Mouse (Mus musculus): ENCODE data around the gene Rpl3l. TPM values are rescaled to one million over a fixed set of nuclear protein-coding genes. Genes with fewer than 3 reads are reported as not detected.
"Not testable (repeated sequence)": the region's sequence is repeated elsewhere in the genome, so short reads cannot be mapped to it uniquely, and the experiment has no call there.

Rpl3l gene
- total RNA-seq, 1 experiment, result 0.67 TPM

DNA sequence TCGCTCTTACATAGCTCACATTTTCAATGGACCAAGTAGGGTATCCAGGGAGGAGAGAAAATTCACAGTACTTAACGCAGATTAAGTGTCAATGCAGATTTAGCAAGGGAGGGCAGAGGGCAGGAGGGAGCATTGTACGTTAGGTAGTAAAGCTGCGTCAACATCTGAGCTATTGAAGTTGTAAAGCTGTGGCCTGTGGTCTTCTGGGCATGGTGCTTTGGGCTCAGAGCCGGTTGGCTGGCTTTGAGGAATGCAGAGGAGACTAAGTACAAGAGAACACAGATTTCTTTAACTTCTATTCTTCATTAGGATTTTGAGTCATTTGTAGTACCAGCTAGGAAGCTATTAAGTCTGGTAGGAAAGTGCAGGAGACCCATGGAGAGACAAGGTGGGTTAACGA, 12.1 kb upstream of the Rpl3l start:
- peaks cover 24% of the 10 kb centered on the region for H3K36me3 ChIP-seq (ENCODE audit: control insufficient read depth, insufficient read depth, low read length, poor library complexity, severe bottlenecking)
- H3K4me3 ChIP-seq (ENCODE audit: insufficient read depth in 1 of 2, low read depth in 1 of 2, low read length in 2 of 2, poor library complexity in 1 of 2, severe bottlenecking in 1 of 2), result no peak overlapping the region
- peaks cover 0 to 2% of the 10 kb centered on the region in 2 experiments; a peak in 1 of 4 replicates for H3K4me1 ChIP-seq (ENCODE audit: control insufficient read depth in 2 of 2, insufficient read depth in 2 of 2, low read length in 2 of 2, poor library complexity in 1 of 2)
- TF ChIP-seq MAFK (IDR thresholded peaks at IDR 0.05; ENCODE audit: insufficient read depth, low read depth, low read length) (no peak), CHD2 (IDR thresholded peaks at IDR 0.05; ENCODE audit: low read depth, low read length) (no peak), ZNF384 (IDR thresholded peaks at IDR 0.05; ENCODE audit: low read depth, low read length) (no peak), ZC3H11A (IDR thresholded peaks at IDR 0.05; ENCODE audit: borderline replicate concordance, low read depth, low read length) (no peak), HCFC1 (IDR thresholded peaks at IDR 0.05; ENCODE audit: borderline replicate concordance, insufficient read depth, low read length) (no peak)
- no peak overlapping the region for H3K27ac ChIP-seq (ENCODE audit: insufficient read depth, low read depth, low read length, poor library complexity, severe bottlenecking)
- H3K9me3 ChIP-seq (ENCODE audit: control insufficient read depth, insufficient read depth, low read depth, low read length), result no peaks in the 10 kb centered on the region
- in situ Hi-C loops (cut with MboI; ENCODE audit: low sequenced_read_pairs in 2 of 2, unreplicated experiment in 2 of 2), result no loop called here
- DNase-seq (ENCODE audit: low read depth, low spot score), result no peak
- H3K9ac ChIP-seq (ENCODE audit: insufficient read depth, low read depth, low read length, poor library complexity, severe bottlenecking), result no peak overlapping the region

DNA sequence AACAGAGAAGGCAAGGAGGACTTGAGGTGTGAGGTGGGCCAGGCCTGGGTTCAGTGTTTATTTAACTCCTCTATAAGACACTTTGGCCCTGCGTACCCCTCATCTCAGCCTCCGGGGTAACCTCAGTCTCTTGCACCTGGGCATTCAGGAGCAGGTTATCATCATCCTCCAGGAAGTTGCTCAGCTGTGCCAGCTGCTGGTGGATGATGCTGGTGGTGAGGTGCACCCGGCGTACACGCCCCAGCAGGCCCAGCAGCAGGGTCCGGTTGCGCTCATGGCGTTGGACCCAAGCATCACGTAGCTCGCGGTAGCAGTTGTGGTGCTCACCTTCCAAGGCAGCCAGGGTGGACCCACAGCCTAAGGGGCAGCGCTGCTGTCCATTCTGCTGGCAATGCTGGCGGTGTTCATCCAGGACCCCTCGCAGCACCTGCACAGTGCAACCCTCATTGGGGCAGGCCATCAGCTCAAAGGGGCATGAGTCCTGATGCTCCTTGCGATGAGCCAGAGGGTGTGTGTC, 11.4 kb upstream of the Rpl3l start:
- H3K9ac ChIP-seq (ENCODE audit: insufficient read depth, low read depth, low read length, poor library complexity, severe bottlenecking), result no peak overlapping the region
- no peak overlapping the region for H3K27ac ChIP-seq (ENCODE audit: insufficient read depth, low read depth, low read length, poor library complexity, severe bottlenecking)
- peaks cover 29% of the 10 kb centered on the region for H3K36me3 ChIP-seq (ENCODE audit: control insufficient read depth, insufficient read depth, low read length, poor library complexity, severe bottlenecking)
- TF ChIP-seq ZC3H11A (IDR thresholded peaks at IDR 0.05; ENCODE audit: borderline replicate concordance, low read depth, low read length), result no peak
- no peak for TF ChIP-seq ZNF384 (IDR thresholded peaks at IDR 0.05; ENCODE audit: low read depth, low read length)
- TF ChIP-seq MAFK (IDR thresholded peaks at IDR 0.05; ENCODE audit: insufficient read depth, low read depth, low read length), result no peak
- TF ChIP-seq CHD2 (IDR thresholded peaks at IDR 0.05; ENCODE audit: low read depth, low read length), result no peak
- no peak for TF ChIP-seq HCFC1 (IDR thresholded peaks at IDR 0.05; ENCODE audit: borderline replicate concordance, insufficient read depth, low read length)
- H3K4me1 ChIP-seq (ENCODE audit: control insufficient read depth in 2 of 2, insufficient read depth in 2 of 2, low read length in 2 of 2, poor library complexity in 1 of 2), result peaks cover 0 to 2% of the 10 kb centered on the region in 2 experiments; a peak in 1 of 4 replicates
- no peak overlapping the region for H3K4me3 ChIP-seq (ENCODE audit: insufficient read depth in 1 of 2, low read depth in 1 of 2, low read length in 2 of 2, poor library complexity in 1 of 2, severe bottlenecking in 1 of 2)
- no peak for DNase-seq (ENCODE audit: low read depth, low spot score)
- H3K9me3 ChIP-seq (ENCODE audit: control insufficient read depth, insufficient read depth, low read depth, low read length), result no peaks in the 10 kb centered on the region
- in situ Hi-C loops (cut with MboI; ENCODE audit: low sequenced_read_pairs in 2 of 2, unreplicated experiment in 2 of 2), result no loop called here

DNA sequence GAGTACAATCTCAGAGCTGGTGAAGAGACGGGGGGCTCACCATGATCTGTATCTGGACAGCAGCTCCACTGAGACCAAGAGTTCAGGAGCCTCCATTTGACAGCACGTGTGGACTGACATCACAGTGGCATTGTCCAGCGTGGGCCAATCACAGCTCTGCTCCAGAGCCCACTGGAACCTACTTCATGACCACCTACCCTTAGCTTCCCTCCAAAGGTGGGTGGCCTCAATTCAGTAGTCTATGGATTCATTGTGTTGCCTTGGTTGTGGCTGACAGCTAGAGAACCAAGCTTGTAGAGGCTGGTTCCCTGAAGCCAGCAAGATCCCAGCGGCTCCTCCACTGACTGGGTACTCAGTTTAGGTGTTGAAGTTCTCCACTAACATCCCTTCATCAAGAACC, 9.7 kb upstream of the Rpl3l start, which contains the start of the genes Rnf151 and Rps2:
Gene Rnf151, minus strand, starts transcription at position 121 of the 400 bp plus-strand sequence.
Gene Rps2, plus strand, starts transcription at position 174 of the 400 bp plus-strand sequence.
- H3K9ac ChIP-seq (ENCODE audit: insufficient read depth, low read depth, low read length, poor library complexity, severe bottlenecking), result peak within 1 kb of the TSS; percentile 61
- in situ Hi-C loops (cut with MboI; ENCODE audit: low sequenced_read_pairs in 2 of 2, unreplicated experiment in 2 of 2), result no loop called here
- peaks cover 0 to 2% of the 10 kb centered on the region in 2 experiments; a peak in 1 of 4 replicates for H3K4me1 ChIP-seq (ENCODE audit: control insufficient read depth in 2 of 2, insufficient read depth in 2 of 2, low read length in 2 of 2, poor library complexity in 1 of 2)
- TF ChIP-seq CHD2 (IDR thresholded peaks at IDR 0.05; ENCODE audit: low read depth, low read length) (no peak), ZNF384 (IDR thresholded peaks at IDR 0.05; ENCODE audit: low read depth, low read length) (no peak), MAFK (IDR thresholded peaks at IDR 0.05; ENCODE audit: insufficient read depth, low read depth, low read length) (no peak), HCFC1 (IDR thresholded peaks at IDR 0.05; ENCODE audit: borderline replicate concordance, insufficient read depth, low read length) (no peak), ZC3H11A (IDR thresholded peaks at IDR 0.05; ENCODE audit: borderline replicate concordance, low read depth, low read length) (no peak)
- no peak for DNase-seq (ENCODE audit: low read depth, low spot score)
- no peaks in the 10 kb centered on the region for H3K9me3 ChIP-seq (ENCODE audit: control insufficient read depth, insufficient read depth, low read depth, low read length)
- no peak within 1 kb of the TSS; the same call in 1 of the 2 replicates for H3K27ac ChIP-seq (ENCODE audit: insufficient read depth, low read depth, low read length, poor library complexity, severe bottlenecking)
- peaks cover 43% of the 10 kb centered on the region for H3K36me3 ChIP-seq (ENCODE audit: control insufficient read depth, insufficient read depth, low read length, poor library complexity, severe bottlenecking)
- H3K4me3 ChIP-seq (ENCODE audit: insufficient read depth in 1 of 2, low read depth in 1 of 2, low read length in 2 of 2, poor library complexity in 1 of 2, severe bottlenecking in 1 of 2), result peak within 1 kb of the TSS; percentile 77 to 87

DNA sequence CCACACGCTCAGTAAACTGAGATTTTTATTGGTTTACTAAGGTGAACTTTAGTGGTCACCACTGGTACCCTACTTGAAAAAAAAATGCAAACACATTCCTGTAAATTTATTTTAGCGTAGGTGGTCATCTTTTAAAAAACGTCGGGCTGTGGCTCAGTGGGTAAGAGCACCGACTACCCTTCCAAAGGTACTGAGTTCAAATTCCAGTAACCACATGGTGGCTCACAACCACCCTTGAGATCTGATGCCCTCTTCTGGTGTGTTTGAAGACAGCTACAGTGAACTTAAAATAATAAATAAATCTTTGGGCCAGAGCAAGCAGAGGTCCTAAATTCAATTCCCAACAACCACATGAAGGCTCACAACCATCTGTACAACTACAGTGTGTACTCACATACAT, 8.7 kb upstream of the Rpl3l start:
- Histone ChIP-seq H3K4me3 (ENCODE audit: insufficient read depth in 1 of 2, low read depth in 1 of 2, low read length in 2 of 2, poor library complexity in 1 of 2, severe bottlenecking in 1 of 2) (peak overlapping the region; percentile 77 to 87), H3K36me3 (ENCODE audit: control insufficient read depth, insufficient read depth, low read length, poor library complexity, severe bottlenecking) (peaks cover 43% of the 10 kb centered on the region), H3K9ac (ENCODE audit: insufficient read depth, low read depth, low read length, poor library complexity, severe bottlenecking) (peak overlapping the region; percentile 90)
- H3K9me3 ChIP-seq (ENCODE audit: control insufficient read depth, insufficient read depth, low read depth, low read length); in situ Hi-C loops (cut with MboI; ENCODE audit: low sequenced_read_pairs in 2 of 2, unreplicated experiment in 2 of 2); H3K4me1 ChIP-seq (ENCODE audit: control insufficient read depth in 2 of 2, insufficient read depth in 2 of 2, low read length in 2 of 2, poor library complexity in 1 of 2); DNase-seq (ENCODE audit: low read depth, low spot score); H3K27ac ChIP-seq (ENCODE audit: insufficient read depth, low read depth, low read length, poor library complexity, severe bottlenecking): not testable (repeated sequence)

Data from ES-E14 (cell line).